ENCODE assay signal across 8 mouse cellular contexts in genomic region chr3:110142314-110143205, GRCm38 (mm10). TPM values are rescaled to one million over a fixed set of nuclear protein-coding genes. Genes with fewer than 3 reads are reported as not detected.
A peak's percentile ranks its signal among the peaks of the same experiment; 100 is the strongest.
DNase-seq lines count a peak whose midpoint lies in the region; ATAC-seq and TF ChIP-seq lines count a peak whose summit lies in the region.

No protein-coding gene starts in this region.

- no peak for TF ChIP-seq CTCF in lung, adult 2 months (IDR thresholded peaks at IDR 0.05; ENCODE audit: insufficient read depth, low read length)

- H3K27me3 ChIP-seq in forebrain, embryonic 13.5 days, result peaks cover 13% of the 10 kb centered on the region
- H3K27me3 ChIP-seq in intestine, embryonic 14.5 days (replicated peaks; ENCODE audit: control insufficient read depth, insufficient read depth, low read length), result 0 out of 2 replicates have a peak, but pooled peaks cover 10% of the 10 kb centered on the region
- peaks cover 31% of the 10 kb centered on the region for H3K27me3 ChIP-seq in liver, embryonic 16.5 days (ENCODE audit: control insufficient read depth, insufficient read depth, low read depth, low read length)

- 1% methylated on average over 76 of the region's 77 CpGs for WGBS in lung, adult 2 months
- WGBS in forebrain, embryonic 13.5 days, result under 1% methylated on average over 69 of the region's 77 CpGs
- under 1% methylated on average over 72 of the region's 77 CpGs for WGBS in intestine, embryonic 14.5 days
- WGBS in liver, embryonic 16.5 days (ENCODE audit: insufficient replicate concordance), result under 1% methylated on average over 73 of the region's 77 CpGs

- H3K4me2 ChIP-seq in forebrain, embryonic 13.5 days, result peak overlapping the region; percentile 99
- H3K4me2 ChIP-seq in intestine, embryonic 14.5 days (ENCODE audit: low read length), result peak overlapping the region; percentile 99
- peak overlapping the region; percentile 66 for H3K4me2 ChIP-seq in liver, embryonic 16.5 days (ENCODE audit: low read depth, low read length)

- H3K4me3 ChIP-seq in lung, adult 2 months (replicated peaks; ENCODE audit: extremely low read depth, low read depth, low read length), result peak overlapping the region; percentile 49
- peak overlapping the region; percentile 67 for H3K4me3 ChIP-seq in forebrain, embryonic 13.5 days
- H3K4me3 ChIP-seq in intestine, embryonic 14.5 days (ENCODE audit: low read depth, low read length), result peak overlapping the region; percentile 60
- peak overlapping the region; percentile 52 for H3K4me3 ChIP-seq in liver, embryonic 16.5 days (ENCODE audit: low read depth, low read length)

- H3K9ac ChIP-seq in forebrain, embryonic 13.5 days, result peak overlapping the region; percentile 71
- peak overlapping the region; percentile 42 for H3K9ac ChIP-seq in intestine, embryonic 14.5 days (ENCODE audit: low read length)
- H3K9ac ChIP-seq in liver, embryonic 16.5 days (ENCODE audit: low read depth, low read length), result no peak overlapping the region

- no peak for DNase-seq in lung, adult 2 months
- DNase-seq in lung, postnatal 36 days, result no peak
- peak; percentile 57 for DNase-seq in cerebellum, adult 11-12 months
- DNase-seq in intestine, embryonic 14.5 days (ENCODE audit: low spot score), result peak; percentile 70
- peak; percentile 52 for DNase-seq in right cerebral cortex, postnatal 25 days

- H3K27ac ChIP-seq in forebrain, embryonic 13.5 days, result peak overlapping the region; percentile 31
- H3K27ac ChIP-seq in intestine, embryonic 14.5 days (ENCODE audit: low read depth), result no peak overlapping the region
- H3K27ac ChIP-seq in liver, embryonic 16.5 days (ENCODE audit: low read length), result no peak overlapping the region

- peaks cover 3% of the 10 kb centered on the region for H3K4me1 ChIP-seq in lung, adult 2 months (ENCODE audit: control insufficient read depth, insufficient read depth, low read length)
- H3K4me1 ChIP-seq in forebrain, embryonic 13.5 days, result peaks cover 5% of the 10 kb centered on the region; the same call in 1 of the 2 replicates
- no peaks in the 10 kb centered on the region for H3K4me1 ChIP-seq in intestine, embryonic 14.5 days (replicated peaks; ENCODE audit: control insufficient read depth, insufficient read depth, low read length)
- H3K4me1 ChIP-seq in liver, embryonic 16.5 days (ENCODE audit: control insufficient read depth, low read depth, low read length), result no peaks in the 10 kb centered on the region

- TF ChIP-seq POLR2A in lung, adult 2 months (IDR thresholded peaks at IDR 0.05; ENCODE audit: borderline replicate concordance, extremely low read depth, low read depth, low read length), result no peak

- H3K9me3 ChIP-seq in forebrain, embryonic 13.5 days (replicated peaks), result no peaks in the 10 kb centered on the region
- no peaks in the 10 kb centered on the region for H3K9me3 ChIP-seq in intestine, embryonic 14.5 days (ENCODE audit: control insufficient read depth, low read length)
- H3K9me3 ChIP-seq in liver, embryonic 16.5 days (replicated peaks; ENCODE audit: control insufficient read depth, low read length), result no peaks in the 10 kb centered on the region

- ATAC-seq in forebrain, embryonic 13.5 days, result peak; percentile 73
- ATAC-seq in intestine, embryonic 14.5 days (replicated peaks; ENCODE audit: low FRiP score, low TSS enrichment, low read depth), result peak; percentile 66
- ATAC-seq in liver, embryonic 16.5 days (ENCODE audit: low read depth), result no peak
- ATAC-seq in activated CD4-positive, CD25-positive, alpha-beta regulatory T cell, adult 4 months, result no peak

- H3K36me3 ChIP-seq in forebrain, embryonic 13.5 days (ENCODE audit: poor library complexity, severe bottlenecking), result no peaks in the 10 kb centered on the region
- no peaks in the 10 kb centered on the region for H3K36me3 ChIP-seq in intestine, embryonic 14.5 days (ENCODE audit: control insufficient read depth, insufficient read depth, low read length)
- no peaks in the 10 kb centered on the region for H3K36me3 ChIP-seq in liver, embryonic 16.5 days (ENCODE audit: control insufficient read depth, insufficient read depth)

RNA-seq across cellular contexts. Expression of gene Ntng1, which starts 1.3 kb away (rescaled TPM):
- polyA plus RNA-seq in lung, adult 2 months (2012; rRNA removed), result 0.02 and 0.58 TPM in 2 replicates
- polyA plus RNA-seq in forebrain, embryonic 13.5 days (2015; fragmentation: Nextera tagmentation; extraction: Ambion mirVana), result 9.0 and 12.6 TPM in 2 replicates
- polyA plus RNA-seq in intestine, embryonic 14.5 days (2014; fragmentation: Nextera tagmentation; extraction: Ambion mirVana), result 3.0 and 4.5 TPM in 2 replicates
- 0.04 TPM in 1 of 2 replicates, not detected in the other for polyA plus RNA-seq in liver, embryonic 16.5 days (2015; fragmentation: Nextera tagmentation; extraction: Ambion mirVana)
- not detected for polyA plus RNA-seq in activated CD4-positive, CD25-positive, alpha-beta regulatory T cell, adult 4 months (2017; shearing (Covaris generic))

Comparison
In these comparisons a context has a peak if more than half of its experiments do, and no peak if none do; other contexts are left out.
1. DNase-seq: peak in cerebellum, adult 11-12 months (single experiment), intestine, embryonic 14.5 days (single experiment) and right cerebral cortex, postnatal 25 days (single experiment); none in lung, adult 2 months (single experiment) and lung, postnatal 36 days (single experiment).
2. ATAC-seq: peak in forebrain, embryonic 13.5 days (single experiment) and intestine, embryonic 14.5 days (single experiment); none in liver, embryonic 16.5 days (single experiment) and activated CD4-positive, CD25-positive, alpha-beta regulatory T cell, adult 4 months (single experiment).
3. Peak in every context shown above with its lines, with median percentiles within 50 percentile points of each other: H3K4me3 ChIP-seq and H3K4me2 ChIP-seq.